Mouse (Mus musculus): ENCODE data around the gene Nbl1.

GRCm38 (mm10) chr4:139044566-139044965 is 48.2 kb downstream of the Nbl1 start:
- TF ChIP-seq UBTF (IDR thresholded peaks at IDR 0.05; ENCODE audit: low read depth, low read length) (no peak), CTCF (conservative IDR thresholded peaks at IDR 0.05 in 1 of 2, IDR thresholded peaks at IDR 0.05 in 1 of 2; ENCODE audit: low read depth in 2 of 2, low read length in 2 of 2) (no peak), USF2 (conservative IDR thresholded peaks at IDR 0.05; ENCODE audit: low read depth, low read length) (no peak)
